Mouse (Mus musculus) kidney, postnatal 4 days (tissue): Measurements from ENCODE around the gene Adam25.
"Not testable (repeated sequence)": the region's sequence is repeated elsewhere in the genome, so short reads cannot be mapped to it uniquely, and the experiment has no call there.

Experiments used
- DNase-seq, 2 experiments: peaks; one replicate each; pipeline ENCODE4 v3.0.0; 2021; ENCODE audit warnings: mixed read lengths in 2 of 2

Gene Adam25

DNA sequence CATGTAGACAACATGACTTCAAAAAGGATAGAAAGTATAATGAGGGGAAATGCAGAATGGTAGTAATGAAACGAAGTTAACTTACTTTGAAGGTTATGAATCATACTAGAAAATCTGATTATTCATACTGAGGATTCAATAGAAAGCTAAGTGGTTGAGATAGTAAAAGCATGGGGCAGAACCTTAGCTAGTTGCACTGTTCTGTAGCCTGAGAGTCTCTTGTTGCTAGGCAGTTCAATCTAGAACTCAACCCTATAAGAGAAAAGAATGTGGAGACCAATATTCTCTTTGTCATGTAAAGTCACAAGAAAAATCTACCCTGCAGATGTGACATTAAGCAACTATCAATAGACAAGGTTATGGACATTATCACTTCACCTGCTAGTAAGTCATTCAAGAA lies at the start of gene Adam25:
Adam25 (plus strand) TSS at position 301 of the 400 bp plus-strand sequence.
- not testable (repeated sequence) for DNase-seq

GRCm38 (mm10) chr8:40715406-40715805 lies 36.6 kb upstream of the Adam25 start:
- not testable (repeated sequence) for DNase-seq

- no peak for DNase-seq
Observed at GRCm38 (mm10) chr8:40715986-40716385, 36.0 kb upstream of the Adam25 start.

DNA sequence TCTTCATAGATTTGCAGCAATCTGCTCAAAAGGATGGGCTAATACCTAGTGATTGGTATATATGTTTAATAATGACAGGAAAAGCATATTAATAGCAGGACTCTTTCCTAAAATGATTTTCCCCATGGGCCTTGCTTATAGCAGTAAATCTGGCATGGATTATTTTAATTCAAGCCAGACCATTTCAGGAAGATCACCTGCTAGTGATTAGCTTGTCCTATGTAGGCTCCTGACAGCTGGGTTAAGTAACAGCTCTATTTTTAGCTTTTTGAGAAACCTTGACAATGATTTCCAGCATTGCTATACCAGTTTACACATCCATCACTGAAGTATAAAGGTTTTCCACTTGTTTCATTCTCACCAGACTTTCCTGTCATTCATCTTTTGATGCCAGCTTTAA lies 31.3 kb downstream of the Adam25 start:
- DNase-seq = no peak

DNA sequence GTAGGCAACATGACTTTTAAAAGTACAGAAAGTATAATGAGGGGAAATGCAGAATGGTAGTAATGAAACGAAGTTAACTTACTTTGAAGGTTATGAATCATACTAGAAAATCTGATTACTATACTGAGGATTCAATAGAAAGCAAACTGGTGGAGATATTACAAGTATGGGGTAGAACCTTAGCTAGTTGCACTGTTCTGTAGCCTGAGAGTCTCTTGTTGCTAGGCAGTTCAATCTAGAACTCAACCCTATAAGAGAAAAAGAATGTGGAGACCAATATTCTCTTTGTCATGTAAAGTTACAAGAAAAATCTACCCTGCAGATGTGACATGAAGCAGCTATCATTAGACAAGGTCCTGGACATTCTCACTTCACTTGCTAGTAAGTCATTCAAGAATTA lies 41.0 kb downstream of the Adam25 start, which contains the start of gene Adam20:
Adam20 (plus strand) TSS at position 301 of the 400 bp plus-strand sequence.
- DNase-seq = not testable (repeated sequence)

- DNase-seq = no peak
Observed at GRCm38 (mm10) chr8:40803379-40804079, 51.5 kb downstream of the Adam25 start.
